Mouse (Mus musculus) kidney, adult 2 months (tissue): ENCODE results near the gene BC048679. TPM values are rescaled to one million over a fixed set of nuclear protein-coding genes. Genes with fewer than 3 reads are reported as not detected.
A peak's percentile ranks its signal among the peaks of the same experiment; 100 is the strongest.

ENCODE experiments used
- DNase-seq: peaks from one replicate; pipeline ENCODE4 v3.0.0; 2021
- H3K27ac ChIP-seq: fragments of 200-500 bp; 2 replicates; pipeline ENCODE4 v1.5.1; 2012; ENCODE audit warnings: low read depth, low read length, control low read depth, inconsistent platforms; ENCODE audit not compliant: insufficient read depth
- H3K27me3 ChIP-seq: fragments of 200-500 bp; replicated peaks from 2 replicates; pipeline ENCODE4 v1.6.1; 2012; ENCODE audit warnings: mild to moderate bottlenecking, moderate library complexity, low read length, inconsistent platforms; ENCODE audit not compliant: control insufficient read depth, insufficient read depth
- H3K36me3 ChIP-seq: fragments of 200-500 bp; 2 replicates; pipeline ENCODE4 v1.6.1; 2012; ENCODE audit warnings: mild to moderate bottlenecking, moderate library complexity, low read length, inconsistent platforms; ENCODE audit not compliant: control insufficient read depth, insufficient read depth
- H3K4me1 ChIP-seq: fragments of 200-500 bp; 2 replicates; pipeline ENCODE4 v1.6.1; 2011; ENCODE audit warnings: low read length; ENCODE audit not compliant: control insufficient read depth, insufficient read depth
- H3K4me3 ChIP-seq: fragments of 200-500 bp; 2 replicates; pipeline ENCODE4 v1.5.1; 2011; ENCODE audit warnings: mild to moderate bottlenecking, low read depth, low read length, control low read depth; ENCODE audit not compliant: insufficient read depth
- CTCF ChIP-seq: fragments of 200-500 bp; conservative IDR thresholded peaks from 2 replicates; pipeline ENCODE4 v1.5.1; 2011; ENCODE audit warnings: low read depth, mild to moderate bottlenecking, control low read depth, low read length, moderate library complexity, mixed read lengths; ENCODE audit not compliant: insufficient read depth, insufficient read length
- POLR2A ChIP-seq: fragments of 200-500 bp; IDR thresholded peaks from one replicate; pipeline ENCODE4 v1.6.1; 2011; ENCODE audit warnings: low read depth, low read length, control low read depth
- WGBS: fragments of 180-500 bp; shearing (Covaris S2); methylation state at CpG from one replicate; pipeline ENCODE4 v1.1.7; 2018; 5-methylcytosine and 5-hydroxymethylcytosine counted together
- polyA plus RNA-seq: library from polyadenylated mRNA; depleted of rRNA; stranded (reverse); fragments of >200 nt; gene quantifications from 2 replicates; pipeline ENCODE4 v1.2.3, GENCODE M21; 2012

The BC048679 gene
- polyA plus RNA-seq, 1 experiment, result 1.0 TPM

DNA sequence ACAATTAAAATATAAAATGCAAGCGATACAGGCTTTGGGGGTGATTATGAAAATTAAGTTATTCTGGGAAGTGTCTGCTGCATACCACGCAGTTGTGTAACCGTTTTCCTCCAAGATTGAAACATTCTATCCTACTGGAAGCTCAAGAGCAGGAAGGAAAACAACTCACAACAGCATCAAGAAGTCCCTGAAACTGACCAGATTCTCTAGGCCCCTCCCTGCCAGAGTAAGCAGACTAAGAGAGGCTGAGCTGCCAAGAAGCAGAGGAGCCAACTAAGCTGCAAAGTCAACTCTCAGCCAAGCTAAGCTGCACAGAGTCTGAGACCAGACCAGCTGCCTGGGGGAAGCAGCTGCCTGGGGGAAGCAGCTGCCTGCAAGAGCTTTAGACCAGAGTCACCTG is 22.9 kb downstream of the BC048679 start:
- Histone ChIP-seq H3K36me3 (no peaks in the 10 kb centered on the region), H3K4me1 (no peaks in the 10 kb centered on the region)
- WGBS, result 73% methylated on average over 3 of the region's 3 CpGs

GRCm38 (mm10) chr7:81464906-81465450 is 33.1 kb downstream of the BC048679 start:
- Histone ChIP-seq H3K4me3 (no peak overlapping the region), H3K27ac (no peak overlapping the region), H3K4me1 (no peaks in the 10 kb centered on the region), H3K27me3 (no peaks in the 10 kb centered on the region), H3K36me3 (no peaks in the 10 kb centered on the region)
- DNase-seq, result no peak
- WGBS, result 68% methylated on average over 9 of the region's 9 CpGs
- TF ChIP-seq POLR2A (no peak), CTCF (no peak)

More for the DNA sequence above, 22.9 kb downstream of the BC048679 start:
- DNase-seq, result no peak
- Histone ChIP-seq H3K27ac (no peak overlapping the region), H3K4me3 (no peak overlapping the region), H3K27me3 (no peaks in the 10 kb centered on the region)
- TF ChIP-seq POLR2A (no peak), CTCF (no peak)

DNA sequence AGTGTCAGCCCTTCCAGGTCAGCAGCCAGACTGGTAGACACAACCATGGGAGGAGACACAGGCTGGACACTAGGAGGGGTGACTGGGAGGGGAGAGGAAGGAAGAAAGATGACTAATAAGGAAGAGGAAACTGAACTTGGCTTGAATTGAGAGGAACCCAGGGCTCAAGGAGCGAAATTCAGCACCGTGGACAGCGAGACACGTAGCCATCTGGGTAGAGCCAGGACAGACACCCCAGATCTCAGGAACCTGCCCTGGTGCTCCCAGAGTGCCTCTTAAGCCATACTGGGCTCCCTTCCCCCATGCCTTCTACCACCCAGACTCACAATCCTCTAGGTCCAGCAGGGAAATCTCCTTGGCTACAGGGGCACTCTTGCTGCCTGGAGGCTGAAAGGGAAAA is 34.0 kb downstream of the BC048679 start:
- Histone ChIP-seq H3K4me3 (no peak overlapping the region), H3K27ac (no peak overlapping the region), H3K36me3 (no peaks in the 10 kb centered on the region), H3K4me1 (no peaks in the 10 kb centered on the region), H3K27me3 (no peaks in the 10 kb centered on the region)
- WGBS, result 1% methylated on average over 4 of the region's 4 CpGs
- no peak for DNase-seq
- TF ChIP-seq CTCF (no peak), POLR2A (no peak)

- DNase-seq, result no peak
- H3K27ac ChIP-seq, result no peak overlapping the region
- TF ChIP-seq CTCF (no peak), POLR2A (no peak)
- WGBS, result 74% methylated on average over 3 of the region's 3 CpGs
- H3K36me3 ChIP-seq, result no peaks in the 10 kb centered on the region
- no peaks in the 10 kb centered on the region for H3K27me3 ChIP-seq
- no peaks in the 10 kb centered on the region for H3K4me1 ChIP-seq
- H3K4me3 ChIP-seq, result no peak overlapping the region
These were observed 35.3 kb downstream of the BC048679 start for GRCm38 (mm10) chr7:81462815-81463214.

GRCm38 (mm10) chr7:81455155-81455651 is 42.9 kb downstream of the BC048679 start, which contains the start of gene Cpeb1:
Gene Cpeb1 (minus strand): TSS chr7:81455465.
- peak; percentile 85 for DNase-seq
- Histone ChIP-seq H3K27ac (no peak within 1 kb of the TSS), H3K4me3 (peak within 1 kb of the TSS; percentile 52), H3K27me3 (no peaks in the 10 kb centered on the region), H3K4me1 (no peaks in the 10 kb centered on the region), H3K36me3 (no peaks in the 10 kb centered on the region)
- TF ChIP-seq POLR2A, result no peak
- peak; percentile 53 for TF ChIP-seq CTCF
- 1% methylated on average over 28 of the region's 28 CpGs for WGBS

- H3K4me1 ChIP-seq, result no peaks in the 10 kb centered on the region
- TF ChIP-seq POLR2A (no peak), CTCF (no peak)
- WGBS, result 1% methylated on average over 87 of the region's 87 CpGs
- peak overlapping the region; percentile 52 for H3K4me3 ChIP-seq
- peak; percentile 56 for DNase-seq
- H3K27me3 ChIP-seq, result no peaks in the 10 kb centered on the region
- no peak overlapping the region for H3K27ac ChIP-seq
- H3K36me3 ChIP-seq, result no peaks in the 10 kb centered on the region
These were observed 43.6 kb downstream of the BC048679 start for GRCm38 (mm10) chr7:81454331-81455039.
